Mouse (Mus musculus) left cerebral cortex, postnatal 25 days (tissue): ENCODE measurements around the gene Kdm1b. TPM values are rescaled to one million over a fixed set of nuclear protein-coding genes. Genes with fewer than 3 reads are reported as not detected.
A peak's percentile ranks its signal among the peaks of the same experiment; 100 is the strongest.

Source experiments
- DNase-seq, 2 experiments: peaks; one replicate each; pipeline ENCODE4 v3.0.0; 2022; ENCODE audit warnings: low spot score in 2 of 2, mixed read lengths in 1 of 2
- intact Hi-C: fragments of 180-260 bp; cut with DNase I; formaldehyde crosslinking; loops from one replicate; pipeline ENCODE4 v1.15.1; 2025
- total RNA-seq, 2 experiments: library from RNA; stranded (reverse); gene quantifications; 2 replicates each; pipeline ENCODE4 v1.2.3; 2021

The Kdm1b gene
- total RNA-seq, 2 experiments from 2014 or later = 5.7 to 8.7 TPM

GRCm38 (mm10) chr13:47053971-47054370 is 10.7 kb downstream of the Kdm1b start:
- intact Hi-C loops = no loop called here
- no peak for DNase-seq

GRCm38 (mm10) chr13:47056126-47056525 is 12.8 kb downstream of the Kdm1b start:
- DNase-seq = peak; percentile 60 to 93
- intact Hi-C loops = no loop called here

GRCm38 (mm10) chr13:47056781-47057180 is 13.5 kb downstream of the Kdm1b start:
- DNase-seq = no peak
- intact Hi-C loops = no loop called here

- no peak for DNase-seq
- intact Hi-C loops = no loop called here
Measured at GRCm38 (mm10) chr13:47062756-47063155, 19.5 kb downstream of the Kdm1b start.

- intact Hi-C loops = no loop called here
- DNase-seq = no peak
Measured at GRCm38 (mm10) chr13:47063985-47064760, 20.9 kb downstream of the Kdm1b start.

GRCm38 (mm10) chr13:47066516-47066915 is 23.2 kb downstream of the Kdm1b start:
- no peak for DNase-seq
- intact Hi-C loops = no loop called here

- no peak for DNase-seq
- intact Hi-C loops = no loop called here
Measured at GRCm38 (mm10) chr13:47067001-47067400, 23.7 kb downstream of the Kdm1b start.

GRCm38 (mm10) chr13:47070329-47071080 is 27.2 kb downstream of the Kdm1b start:
- intact Hi-C loops = no loop called here

GRCm38 (mm10) chr13:47071871-47072270 is 28.6 kb downstream of the Kdm1b start:
- intact Hi-C loops = no loop called here
- DNase-seq = no peak

More at GRCm38 (mm10) chr13:47070329-47071080, 27.2 kb downstream of the Kdm1b start:
- no peak for DNase-seq

GRCm38 (mm10) chr13:47072484-47072883 is 29.2 kb downstream of the Kdm1b start:
- DNase-seq = no peak

GRCm38 (mm10) chr13:47076156-47076555 is 32.9 kb downstream of the Kdm1b start:
- intact Hi-C loops = no loop called here
- DNase-seq = no peak

More at GRCm38 (mm10) chr13:47072484-47072883, 29.2 kb downstream of the Kdm1b start:
- intact Hi-C loops = no loop called here

GRCm38 (mm10) chr13:47077367-47077766 is 34.1 kb downstream of the Kdm1b start:
- no peak for DNase-seq
- intact Hi-C loops = no loop called here

GRCm38 (mm10) chr13:47078799-47079198 is 35.5 kb downstream of the Kdm1b start:
- intact Hi-C loops = loop anchor here (2.0 kb wide), 1 partner anchor 210 kb away; no protein-coding TSS in a partner anchor
- DNase-seq = no peak

- intact Hi-C loops = no loop called here
- DNase-seq = no peak
Measured at GRCm38 (mm10) chr13:47080905-47081505, 37.7 kb downstream of the Kdm1b start.

GRCm38 (mm10) chr13:47088433-47088832 is 45.1 kb downstream of the Kdm1b start:
- intact Hi-C loops = no loop called here
- peak in 1 of 2 experiments; percentile 19 for DNase-seq

GRCm38 (mm10) chr13:47089271-47089670 is 46.0 kb downstream of the Kdm1b start:
- no peak for DNase-seq
- intact Hi-C loops = no loop called here

- DNase-seq = no peak
- intact Hi-C loops = no loop called here
Measured at GRCm38 (mm10) chr13:47093791-47094190, 50.5 kb downstream of the Kdm1b start.

GRCm38 (mm10) chr13:47096591-47096990 is 53.3 kb downstream of the Kdm1b start:
- DNase-seq = no peak
- intact Hi-C loops = no loop called here

- intact Hi-C loops = no loop called here
- no peak for DNase-seq
Measured at GRCm38 (mm10) chr13:47099265-47099664, 56.0 kb downstream of the Kdm1b start.

GRCm38 (mm10) chr13:47100587-47100986 is 57.3 kb downstream of the Kdm1b start:
- no peak for DNase-seq
- intact Hi-C loops = no loop called here
